Mouse (Mus musculus): ENCODE results near the gene C9. TPM values are rescaled to one million over a fixed set of nuclear protein-coding genes. Genes with fewer than 3 reads are reported as not detected.

The C9 gene
- total and polyA plus RNA-seq, 2 experiments from 2014 or later = not detected

GRCm38 (mm10) chr15:6500787-6501186 lies 55.7 kb downstream of the C9 start:
- no peak overlapping the region for H3K4me2 ChIP-seq (ENCODE audit: low read depth, low read length)
- no peak for TF ChIP-seq CTCF (IDR thresholded peaks at IDR 0.05; ENCODE audit: low read depth)
- DNase-seq (ENCODE audit: low spot score) = no peak
- no peak for ATAC-seq
- WGBS = 45% methylated on average over 1 of the region's 1 CpGs
- no peaks in the 10 kb centered on the region for H3K9me3 ChIP-seq (ENCODE audit: low read length)
- H3K9ac ChIP-seq (replicated peaks; ENCODE audit: low read length) = no peak overlapping the region
- no peak overlapping the region for H3K27ac ChIP-seq
- H3K27me3 ChIP-seq (ENCODE audit: insufficient read depth, low read length) = no peaks in the 10 kb centered on the region
- H3K4me3 ChIP-seq (ENCODE audit: low read length) = no peak overlapping the region
- H3K4me1 ChIP-seq (ENCODE audit: insufficient read depth, low read length) = no peaks in the 10 kb centered on the region
- H3K36me3 ChIP-seq (ENCODE audit: insufficient read depth, low read length) = no peaks in the 10 kb centered on the region

DNA sequence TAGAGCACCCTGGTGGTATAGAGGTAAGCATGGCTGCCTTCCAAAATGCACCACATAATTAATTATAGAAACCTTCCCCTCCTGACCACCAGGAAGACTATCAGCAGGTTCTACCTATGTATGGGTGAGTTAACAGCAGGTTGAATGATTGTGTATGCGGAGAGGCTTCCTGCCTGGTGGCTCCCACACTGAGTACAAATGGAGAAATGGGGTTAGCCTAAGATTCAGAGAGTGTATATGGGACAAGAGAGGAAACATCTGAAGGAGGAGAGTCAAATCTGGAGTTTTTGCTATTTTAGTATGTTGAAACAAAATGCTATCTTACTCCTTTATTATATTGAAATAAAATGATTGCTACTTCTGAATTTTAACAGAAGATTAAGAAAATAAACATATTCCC lies 72.4 kb downstream of the C9 start:
- Histone ChIP-seq H3K4me3 (ENCODE audit: low read length) (no peak overlapping the region), H3K9me3 (ENCODE audit: low read length) (no peaks in the 10 kb centered on the region), H3K4me2 (ENCODE audit: low read depth, low read length) (no peak overlapping the region), H3K4me1 (ENCODE audit: insufficient read depth, low read length) (no peaks in the 10 kb centered on the region), H3K27me3 (ENCODE audit: insufficient read depth, low read length) (no peaks in the 10 kb centered on the region), H3K9ac (replicated peaks; ENCODE audit: low read length) (no peak overlapping the region), H3K27ac (no peak overlapping the region), H3K36me3 (ENCODE audit: insufficient read depth, low read length) (no peaks in the 10 kb centered on the region)
- no peak for DNase-seq (ENCODE audit: low spot score)
- WGBS = 95% methylated on average over 1 of the region's 1 CpGs
- TF ChIP-seq CTCF (IDR thresholded peaks at IDR 0.05; ENCODE audit: low read depth) = no peak
- ATAC-seq = no peak

GRCm38 (mm10) chr15:6519417-6520255 lies 74.5 kb downstream of the C9 start:
- ATAC-seq = no peak
- H3K4me3 ChIP-seq (ENCODE audit: low read length) = no peak overlapping the region
- no peak for DNase-seq (ENCODE audit: low spot score)
- no peak for TF ChIP-seq CTCF (IDR thresholded peaks at IDR 0.05; ENCODE audit: low read depth)
- WGBS = 88% methylated on average over 19 of the region's 19 CpGs
- H3K4me1 ChIP-seq (ENCODE audit: insufficient read depth, low read length) = no peaks in the 10 kb centered on the region
- H3K9me3 ChIP-seq (ENCODE audit: low read length) = no peaks in the 10 kb centered on the region
- H3K36me3 ChIP-seq (ENCODE audit: insufficient read depth, low read length) = no peaks in the 10 kb centered on the region
- no peak overlapping the region for H3K27ac ChIP-seq
- no peak overlapping the region for H3K4me2 ChIP-seq (ENCODE audit: low read depth, low read length)
- no peak overlapping the region for H3K9ac ChIP-seq (replicated peaks; ENCODE audit: low read length)
- H3K27me3 ChIP-seq (ENCODE audit: insufficient read depth, low read length) = no peaks in the 10 kb centered on the region

DNA sequence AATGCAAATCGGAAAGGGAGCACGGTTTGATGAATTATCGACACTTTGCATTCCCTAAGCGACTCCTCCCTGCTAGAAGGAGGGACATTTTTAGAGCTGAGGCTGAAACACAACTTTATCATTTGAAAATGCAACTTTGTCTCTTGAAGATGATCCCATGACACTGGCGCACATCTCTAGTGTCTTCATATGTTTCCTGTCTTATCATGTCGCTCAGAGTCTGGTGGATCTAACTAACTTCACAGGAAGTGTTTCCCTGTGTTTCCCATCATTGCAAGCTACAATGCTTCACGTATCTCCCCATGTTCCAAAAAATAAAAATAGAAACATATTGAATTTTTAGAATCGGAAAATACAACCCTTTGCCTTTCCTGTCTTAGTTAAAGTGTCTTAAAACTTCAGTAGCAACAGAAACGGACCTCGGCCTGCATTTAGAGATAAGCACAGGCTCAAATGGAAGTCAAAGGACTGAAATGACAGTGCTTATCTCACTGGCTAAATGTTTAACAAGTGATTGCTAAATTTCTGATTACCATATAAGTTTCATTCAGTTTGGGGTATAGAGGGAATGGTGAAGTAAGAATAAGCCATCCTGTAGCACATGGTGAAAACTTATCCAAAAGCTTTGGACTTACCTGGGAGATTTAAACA lies 75.5 kb downstream of the C9 start:
- H3K27me3 ChIP-seq (ENCODE audit: insufficient read depth, low read length) = no peaks in the 10 kb centered on the region
- no peaks in the 10 kb centered on the region for H3K9me3 ChIP-seq (ENCODE audit: low read length)
- DNase-seq (ENCODE audit: low spot score) (no peak), ATAC-seq (no peak)
- no peak overlapping the region for H3K4me2 ChIP-seq (ENCODE audit: low read depth, low read length)
- H3K4me3 ChIP-seq (ENCODE audit: low read length) = no peak overlapping the region
- no peaks in the 10 kb centered on the region for H3K4me1 ChIP-seq (ENCODE audit: insufficient read depth, low read length)
- H3K36me3 ChIP-seq (ENCODE audit: insufficient read depth, low read length) = no peaks in the 10 kb centered on the region
- H3K27ac ChIP-seq = no peak overlapping the region
- TF ChIP-seq CTCF (IDR thresholded peaks at IDR 0.05; ENCODE audit: low read depth) = no peak
- H3K9ac ChIP-seq (replicated peaks; ENCODE audit: low read length) = no peak overlapping the region
- WGBS = 82% methylated on average over 10 of the region's 10 CpGs

DNA sequence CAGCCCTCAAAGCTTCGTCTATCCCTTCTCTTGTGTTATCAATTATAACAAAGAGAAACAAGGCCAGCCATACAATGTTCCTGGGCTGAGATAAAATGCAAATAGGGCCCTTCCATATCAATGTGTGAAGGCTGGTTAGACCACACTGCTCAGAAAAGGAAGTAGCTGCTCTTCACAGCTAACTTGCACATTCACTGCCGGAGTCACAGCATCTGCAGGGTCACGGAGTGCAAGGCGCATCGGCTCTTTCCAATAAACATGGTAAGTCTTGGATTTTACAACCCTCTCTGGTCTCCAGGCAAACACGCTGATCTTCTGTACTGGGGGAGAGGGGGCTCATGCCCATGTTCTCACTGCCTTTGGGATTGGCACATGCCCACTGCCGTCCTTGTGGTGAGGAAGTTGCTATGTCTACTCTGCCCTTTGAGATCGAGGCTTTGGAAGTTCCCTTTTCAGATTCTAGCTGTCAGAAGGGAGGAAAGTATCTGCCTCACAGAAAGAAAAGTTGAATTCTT lies 77.6 kb downstream of the C9 start, which contains the start of gene Fyb:
Gene Fyb, plus strand, starts transcription at position 201 of the 515 bp plus-strand sequence.
- ATAC-seq (no peak), DNase-seq (ENCODE audit: low spot score) (no peak)
- Histone ChIP-seq H3K9ac (replicated peaks; ENCODE audit: low read length) (no peak within 1 kb of the TSS), H3K4me1 (ENCODE audit: insufficient read depth, low read length) (no peaks in the 10 kb centered on the region), H3K9me3 (ENCODE audit: low read length) (no peaks in the 10 kb centered on the region), H3K4me2 (ENCODE audit: low read depth, low read length) (no peak within 1 kb of the TSS), H3K4me3 (ENCODE audit: low read length) (no peak within 1 kb of the TSS), H3K27ac (no peak within 1 kb of the TSS), H3K27me3 (ENCODE audit: insufficient read depth, low read length) (no peaks in the 10 kb centered on the region), H3K36me3 (ENCODE audit: insufficient read depth, low read length) (no peaks in the 10 kb centered on the region)
- WGBS = 88% methylated on average over 8 of the region's 8 CpGs
- TF ChIP-seq CTCF (IDR thresholded peaks at IDR 0.05; ENCODE audit: low read depth) = no peak

- Histone ChIP-seq H3K9ac (replicated peaks; ENCODE audit: low read length) (no peak overlapping the region), H3K9me3 (ENCODE audit: low read length) (no peaks in the 10 kb centered on the region), H3K27ac (no peak overlapping the region), H3K4me1 (ENCODE audit: insufficient read depth, low read length) (no peaks in the 10 kb centered on the region), H3K4me3 (ENCODE audit: low read length) (no peak overlapping the region), H3K4me2 (ENCODE audit: low read depth, low read length) (no peak overlapping the region), H3K36me3 (ENCODE audit: insufficient read depth, low read length) (no peaks in the 10 kb centered on the region), H3K27me3 (ENCODE audit: insufficient read depth, low read length) (no peaks in the 10 kb centered on the region)
- no peak for TF ChIP-seq CTCF (IDR thresholded peaks at IDR 0.05; ENCODE audit: low read depth)
- no peak for ATAC-seq
- 87% methylated on average over 2 of the region's 2 CpGs for WGBS
- DNase-seq (ENCODE audit: low spot score) = no peak
These were observed 79.7 kb downstream of the C9 start for GRCm38 (mm10) chr15:6524801-6525200.
